Mouse (Mus musculus) limb, embryonic 11.5 days (tissue): ENCODE measurements at regions not wholly inside any gene's neighbourhood (a gene's known extent, or its start where the extent isn't known, plus 50 kb on each side); places are given as distances from the start of the nearest gene placed in this dataset.

Source experiments
- ATAC-seq: fragments of 200-750 bp; cut with Nextera tagmentation; 2 replicates; pipeline ENCODE4 v1.8.0; 2017; ENCODE audit warnings: low read depth; ENCODE audit not compliant: insufficient number of reproducible peaks, low FRiP score, low TSS enrichment
- DNase-seq: peaks from one replicate; pipeline ENCODE4 v3.0.0-alpha.2; 2015; ENCODE audit warnings: low spot score
- H3K27ac ChIP-seq: fragments of 300-500 bp; sonication (generic); replicated peaks from 2 replicates; pipeline ENCODE4 v1.5.1; 2014; ENCODE audit warnings: low read depth, mild to moderate bottlenecking, low read length
- H3K27me3 ChIP-seq: fragments of 300-500 bp; sonication (generic); 2 replicates; pipeline ENCODE4 v1.6.1; 2014; ENCODE audit warnings: mild to moderate bottlenecking, low read length, mixed read lengths; ENCODE audit not compliant: control insufficient read depth, insufficient read depth
- H3K36me3 ChIP-seq: fragments of 300-500 bp; sonication (generic); 2 replicates; pipeline ENCODE4 v1.6.1; 2014; ENCODE audit warnings: mild to moderate bottlenecking, low read length, moderate library complexity, mixed read lengths; ENCODE audit not compliant: control insufficient read depth, insufficient read depth
- H3K4me1 ChIP-seq: fragments of 300-500 bp; sonication (generic); 2 replicates; pipeline ENCODE4 v1.6.1; 2014; ENCODE audit warnings: low read length, mixed read lengths; ENCODE audit not compliant: control insufficient read depth, insufficient read depth
- H3K4me2 ChIP-seq: fragments of 300-500 bp; sonication (generic); 2 replicates; pipeline ENCODE4 v1.6.1; 2014; ENCODE audit warnings: low read depth, mild to moderate bottlenecking, moderate library complexity; ENCODE audit not compliant: severe bottlenecking
- H3K4me3 ChIP-seq: fragments of 300-500 bp; sonication (generic); 2 replicates; pipeline ENCODE4 v1.5.1; 2014; ENCODE audit warnings: low read depth, low read length
- H3K9ac ChIP-seq: fragments of 300-500 bp; sonication (generic); 2 replicates; pipeline ENCODE4 v1.6.1; 2014; ENCODE audit warnings: mild to moderate bottlenecking, low read length
- H3K9me3 ChIP-seq: fragments of 300-500 bp; sonication (generic); 2 replicates; pipeline ENCODE4 v1.6.1; 2016; ENCODE audit warnings: low read length; ENCODE audit not compliant: control insufficient read depth
- WGBS: fragments of 180-500 bp; shearing (Covaris S2); extraction: QIAGEN DNeasy Blood & Tissue Kit; methylation state at CpG from one replicate; pipeline ENCODE4 v1.1.7; 2014; 5-methylcytosine and 5-hydroxymethylcytosine counted together

DNA sequence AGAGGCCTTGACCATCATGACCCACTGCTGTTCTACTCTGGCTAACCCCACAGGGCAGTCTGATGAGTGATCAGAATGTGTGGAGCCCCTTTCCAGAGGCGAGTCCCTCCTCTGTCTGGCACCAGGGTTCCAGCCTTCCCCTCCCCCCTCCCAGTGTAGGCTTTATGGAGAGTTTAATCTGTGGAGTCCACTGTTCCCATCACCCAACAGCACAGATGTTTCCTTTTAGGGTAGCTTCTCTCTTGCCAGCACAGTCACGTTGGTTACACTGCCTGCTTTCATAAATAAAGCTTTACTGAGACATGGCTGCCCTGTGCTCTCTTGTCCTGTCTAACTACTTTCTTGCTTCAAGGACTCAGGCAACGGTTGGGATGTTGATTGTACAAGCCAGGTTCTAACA is 76.9 kb upstream of the Sulf2 start:
- DNase-seq = no peak
- Histone ChIP-seq H3K27ac (0 out of 2 replicates have a peak overlapping the region, but pooled peaks have one; percentile 43), H3K4me1 (peaks cover 16% of the 10 kb centered on the region), H3K4me3 (no peak overlapping the region), H3K27me3 (no peaks in the 10 kb centered on the region), H3K4me2 (no peak overlapping the region), H3K9ac (no peak overlapping the region), H3K36me3 (no peaks in the 10 kb centered on the region), H3K9me3 (no peaks in the 10 kb centered on the region)
- WGBS = 19% methylated on average over 3 of the region's 3 CpGs
- ATAC-seq = no peak; the same call in 1 of the 2 replicates

DNA sequence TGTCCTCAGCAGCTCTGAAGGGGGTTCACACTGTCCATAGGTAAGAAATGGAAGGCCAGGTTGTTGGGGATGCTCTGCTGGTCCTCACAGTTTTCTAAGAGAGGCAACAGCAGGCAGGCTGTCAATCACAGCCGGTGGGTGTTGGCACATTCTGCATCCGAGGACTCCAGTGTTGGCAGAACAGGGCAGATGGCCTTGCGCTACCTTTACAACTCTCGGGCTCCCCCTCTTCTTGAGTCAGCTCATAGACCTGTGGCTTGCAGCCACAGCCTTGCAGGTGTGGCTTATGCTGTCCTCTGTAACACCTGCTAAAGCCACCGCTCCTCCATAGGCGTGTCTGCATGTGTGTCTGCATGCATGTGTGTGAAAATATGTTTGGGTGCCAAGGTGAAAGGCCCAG is 75.2 kb upstream of the Sulf2 start:
- DNase-seq (no peak), ATAC-seq (no peak)
- no peak overlapping the region for H3K9ac ChIP-seq
- no peaks in the 10 kb centered on the region for H3K36me3 ChIP-seq
- WGBS = 90% methylated on average over 6 of the region's 6 CpGs
- no peak overlapping the region for H3K27ac ChIP-seq
- no peak overlapping the region for H3K4me3 ChIP-seq
- no peak overlapping the region for H3K4me2 ChIP-seq
- no peaks in the 10 kb centered on the region for H3K27me3 ChIP-seq
- H3K4me1 ChIP-seq = peaks cover 20% of the 10 kb centered on the region
- H3K9me3 ChIP-seq = no peaks in the 10 kb centered on the region

DNA sequence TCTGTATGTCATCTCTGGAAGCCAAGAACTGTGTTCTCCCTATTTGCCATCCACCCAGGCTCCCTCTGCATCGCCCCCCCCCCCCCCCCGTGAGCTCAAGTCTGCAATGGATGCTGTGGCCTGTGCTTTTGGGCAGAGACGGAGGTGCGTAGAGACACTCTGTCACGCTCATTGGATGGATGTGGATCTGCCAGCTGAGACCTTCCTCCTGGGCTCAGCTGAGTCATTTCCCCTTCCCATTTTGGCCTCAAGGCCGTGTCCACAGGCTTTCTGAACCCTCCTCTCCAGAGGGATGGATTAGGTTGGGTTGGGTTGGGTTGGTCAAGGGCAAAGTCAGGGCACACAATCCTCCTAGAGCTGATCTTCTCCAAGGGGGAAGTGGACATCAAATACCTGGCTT is 72.9 kb upstream of the Sulf2 start:
- no peak overlapping the region for H3K4me3 ChIP-seq
- DNase-seq = no peak
- ATAC-seq = no peak
- H3K9ac ChIP-seq = no peak overlapping the region
- no peak overlapping the region for H3K27ac ChIP-seq
- H3K27me3 ChIP-seq = no peaks in the 10 kb centered on the region
- no peak overlapping the region for H3K4me2 ChIP-seq
- 86% methylated on average over 5 of the region's 6 CpGs for WGBS
- no peaks in the 10 kb centered on the region for H3K36me3 ChIP-seq
- no peaks in the 10 kb centered on the region for H3K9me3 ChIP-seq
- peaks cover 20% of the 10 kb centered on the region for H3K4me1 ChIP-seq

DNA sequence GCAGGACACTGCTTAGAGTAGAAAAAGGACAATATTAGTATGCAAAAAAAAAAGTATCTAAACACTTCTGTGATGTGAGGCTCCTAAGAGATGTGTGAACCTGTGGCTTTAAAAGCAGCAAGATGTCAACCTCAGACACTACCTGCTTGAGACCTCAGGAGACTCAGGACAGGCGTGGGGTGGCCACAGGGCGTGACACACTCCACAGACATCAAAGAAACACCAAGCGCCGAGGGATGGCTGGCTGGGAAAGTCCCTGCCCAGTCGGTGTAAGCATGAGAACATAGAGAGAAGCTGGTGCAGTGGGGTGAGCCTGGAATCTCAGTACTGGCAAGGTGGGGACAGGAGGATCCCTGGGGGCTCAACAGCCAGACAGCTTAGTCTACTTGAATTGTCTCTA is 72.0 kb upstream of the Sulf2 start:
- Histone ChIP-seq H3K9me3 (no peaks in the 10 kb centered on the region), H3K27ac (peak overlapping the region; percentile 3; the same call in 1 of the 2 replicates), H3K4me1 (peaks cover 15% of the 10 kb centered on the region), H3K36me3 (no peaks in the 10 kb centered on the region), H3K27me3 (no peaks in the 10 kb centered on the region), H3K4me2 (no peak overlapping the region), H3K9ac (no peak overlapping the region), H3K4me3 (no peak overlapping the region)
- WGBS = 61% methylated on average over 5 of the region's 5 CpGs
- ATAC-seq (no peak), DNase-seq (no peak)

DNA sequence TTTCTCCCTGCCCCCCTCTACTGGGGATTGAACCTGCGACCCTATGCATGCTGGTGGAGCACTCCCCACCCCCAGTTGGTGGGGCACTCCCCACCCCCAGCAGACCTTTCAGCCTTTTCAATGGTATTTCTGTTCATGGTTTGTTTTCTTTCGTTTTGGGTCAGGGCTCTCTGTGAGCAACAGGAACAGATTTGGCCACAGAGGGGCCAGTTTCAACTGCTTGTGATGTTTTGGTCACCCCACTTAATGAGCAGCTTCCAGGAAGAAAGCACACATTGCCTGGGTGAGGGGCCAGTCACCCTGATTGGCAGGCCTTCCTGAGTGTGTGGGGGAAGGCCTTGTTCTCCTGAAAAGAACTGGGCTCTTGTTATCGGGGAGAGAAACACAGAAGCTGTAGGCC is 71.5 kb upstream of the Sulf2 start:
- H3K4me1 ChIP-seq = peaks cover 10% of the 10 kb centered on the region; the same call in 1 of the 2 replicates
- no peaks in the 10 kb centered on the region for H3K9me3 ChIP-seq
- no peak for DNase-seq
- H3K27me3 ChIP-seq = no peaks in the 10 kb centered on the region
- no peak overlapping the region for H3K4me2 ChIP-seq
- WGBS = 47% methylated on average over 3 of the region's 3 CpGs
- no peak overlapping the region for H3K4me3 ChIP-seq
- H3K9ac ChIP-seq = no peak overlapping the region
- ATAC-seq = no peak
- H3K27ac ChIP-seq = peak overlapping the region; percentile 42
- no peaks in the 10 kb centered on the region for H3K36me3 ChIP-seq

DNA sequence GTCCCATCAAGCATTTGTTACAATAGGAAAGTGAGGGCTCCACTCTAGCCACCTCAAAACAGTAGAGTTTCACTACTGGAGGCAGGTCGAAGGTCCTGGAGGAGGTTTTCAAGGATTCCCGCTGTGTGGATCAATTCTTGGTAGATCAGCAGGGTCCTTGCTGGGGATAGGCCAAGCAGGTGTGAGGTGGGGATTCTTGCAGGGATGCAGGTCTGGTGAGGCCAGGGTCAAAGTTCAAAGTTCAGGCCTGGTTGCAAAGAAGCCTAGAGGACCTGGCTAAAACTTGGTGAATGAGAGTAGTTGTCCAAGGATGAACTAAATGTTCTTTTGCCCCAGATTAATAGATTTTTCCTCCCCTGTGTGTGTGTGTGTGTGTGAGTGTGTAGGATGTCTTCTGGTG is 70.9 kb upstream of the Sulf2 start:
- Histone ChIP-seq H3K4me2 (no peak overlapping the region), H3K9me3 (no peaks in the 10 kb centered on the region), H3K27ac (peak overlapping the region; percentile 3; the same call in 1 of the 2 replicates), H3K36me3 (no peaks in the 10 kb centered on the region), H3K4me3 (no peak overlapping the region), H3K4me1 (peaks cover 9% of the 10 kb centered on the region; the same call in 1 of the 2 replicates), H3K27me3 (no peaks in the 10 kb centered on the region), H3K9ac (no peak overlapping the region)
- ATAC-seq = no peak
- no peak for DNase-seq
- WGBS = 94% methylated on average over 2 of the region's 2 CpGs

DNA sequence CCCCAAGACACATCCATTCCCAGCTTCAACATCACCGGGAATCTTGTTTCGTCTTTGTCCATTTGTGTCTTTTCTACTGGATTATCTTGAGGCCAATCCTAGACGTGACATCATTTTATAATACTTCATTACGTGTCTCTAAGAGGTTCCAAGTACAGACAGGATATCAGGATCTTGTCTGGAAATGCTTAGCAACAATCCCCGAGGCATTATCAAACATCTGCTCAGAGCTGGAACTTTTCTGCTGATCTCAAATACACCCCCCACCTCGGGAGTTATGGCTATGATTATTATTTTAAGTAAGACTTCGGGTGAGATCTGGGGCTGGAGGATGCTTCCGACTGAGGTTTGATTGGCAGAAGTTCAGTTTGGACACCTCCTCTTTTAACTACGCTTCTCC is 69.9 kb upstream of the Sulf2 start:
- 96% methylated on average over 9 of the region's 9 CpGs for WGBS
- Histone ChIP-seq H3K27ac (no peak overlapping the region), H3K9me3 (no peaks in the 10 kb centered on the region), H3K4me3 (no peak overlapping the region), H3K9ac (no peak overlapping the region), H3K4me1 (peaks cover 9% of the 10 kb centered on the region; the same call in 1 of the 2 replicates), H3K36me3 (no peaks in the 10 kb centered on the region), H3K4me2 (no peak overlapping the region), H3K27me3 (no peaks in the 10 kb centered on the region)
- DNase-seq (no peak), ATAC-seq (no peak)

DNA sequence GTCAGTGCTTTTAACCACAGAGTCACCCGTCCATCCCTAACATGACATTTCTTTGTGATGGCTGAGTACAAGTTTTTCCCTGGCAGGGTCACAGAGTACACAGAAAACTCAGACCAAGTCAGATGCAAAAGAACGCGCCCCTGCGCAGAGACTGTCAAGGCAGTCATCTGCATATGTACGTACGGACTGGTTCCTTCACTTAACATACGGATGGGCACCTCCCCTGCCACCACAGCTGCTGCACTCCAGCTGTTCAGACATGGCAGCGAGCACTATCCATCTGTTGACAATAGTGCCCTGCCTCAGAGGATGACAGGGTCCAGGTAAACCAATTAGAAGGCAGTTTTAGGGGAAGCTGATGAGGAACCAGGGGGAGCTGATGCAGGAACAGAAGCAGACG is 63.3 kb upstream of the Sulf2 start:
- Histone ChIP-seq H3K9ac (no peak overlapping the region), H3K27me3 (no peaks in the 10 kb centered on the region), H3K4me2 (no peak overlapping the region), H3K4me1 (peaks cover 12% of the 10 kb centered on the region; the same call in 1 of the 2 replicates), H3K9me3 (no peaks in the 10 kb centered on the region), H3K4me3 (no peak overlapping the region), H3K36me3 (no peaks in the 10 kb centered on the region), H3K27ac (no peak overlapping the region)
- DNase-seq (no peak), ATAC-seq (no peak)
- 74% methylated on average over 9 of the region's 9 CpGs for WGBS

DNA sequence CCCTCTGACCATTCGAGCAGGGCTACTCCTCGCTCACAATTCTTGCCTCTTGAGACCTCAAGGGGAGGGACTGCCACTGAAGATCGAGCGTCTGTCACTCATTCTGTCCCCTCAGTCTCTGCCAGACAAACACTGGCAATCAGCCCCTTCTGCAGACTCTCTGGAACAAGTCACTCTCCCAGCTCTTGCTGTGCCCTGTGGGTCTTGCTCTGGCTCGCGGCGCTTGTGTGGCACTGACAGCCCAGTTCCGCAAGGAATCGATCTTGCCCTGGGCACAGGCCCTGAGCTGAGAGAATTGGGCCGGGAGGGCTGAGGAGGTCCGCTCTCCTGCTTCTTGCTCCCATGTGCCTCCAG is 61.0 kb upstream of the Sulf2 start:
- DNase-seq = no peak
- Histone ChIP-seq H3K27me3 (no peaks in the 10 kb centered on the region), H3K9ac (no peak overlapping the region), H3K9me3 (no peaks in the 10 kb centered on the region), H3K27ac (no peak overlapping the region), H3K4me3 (no peak overlapping the region), H3K4me2 (no peak overlapping the region), H3K4me1 (peaks cover 9% of the 10 kb centered on the region; the same call in 1 of the 2 replicates), H3K36me3 (no peaks in the 10 kb centered on the region)
- 87% methylated on average over 11 of the region's 11 CpGs for WGBS
- ATAC-seq = no peak
